ENCODE assay signal across 24 mouse cellular contexts in the genomic region with DNA sequence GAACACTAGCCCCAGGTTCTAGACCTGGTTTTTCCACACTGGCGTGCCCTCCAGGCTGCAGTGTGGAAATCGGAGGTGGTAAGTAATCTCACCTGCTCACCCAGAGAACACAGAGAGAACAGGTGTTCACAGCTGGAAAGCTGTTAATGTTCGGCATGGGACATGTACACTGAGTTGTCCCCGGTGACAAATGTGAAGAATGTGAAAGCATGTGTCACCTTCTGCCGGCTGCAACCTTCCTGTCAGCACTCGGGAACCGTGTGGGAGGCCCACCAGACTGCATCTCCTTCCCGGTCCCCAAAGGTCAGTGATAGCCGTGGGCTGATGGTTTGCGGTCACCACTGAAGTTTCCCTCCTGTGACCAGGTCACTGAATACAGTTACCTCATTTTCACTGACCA. TPM values are rescaled to one million over a fixed set of nuclear protein-coding genes. Genes with fewer than 3 reads are reported as not detected.
DNase-seq lines count a peak whose midpoint lies in the region; ATAC-seq and TF ChIP-seq lines count a peak whose summit lies in the region.
"Had no signal": no experiment of that assay in that cellular context is flagged by ENCODE, and none has a peak within 500 bp of the region (broad histone marks: within the 10 kb centered on the region; RNA-seq: fewer than 3 reads in every experiment).

No protein-coding gene starts in this region.

- intact Hi-C loops in heart, postnatal 25 days (cut with DNase I): no loop called here
- intact Hi-C loops in heart, postnatal 36 days (cut with DNase I): no loop called here

- no peak for ATAC-seq in heart, embryonic 13.5 days (ENCODE audit: extremely low read depth, insufficient number of reproducible peaks, low FRiP score, low TSS enrichment)
- no peak for ATAC-seq in heart, embryonic 11.5 days (replicated peaks; ENCODE audit: insufficient number of reproducible peaks, low FRiP score, low TSS enrichment)
- ATAC-seq in heart, embryonic 15.5 days (replicated peaks; ENCODE audit: insufficient number of reproducible peaks, insufficient read depth, low FRiP score, low read depth): peak; percentile 69; the same call in 1 of the 2 replicates
- ATAC-seq in heart, postnatal 0 days (ENCODE audit: insufficient read depth, low read depth): peak; percentile 83
- ATAC-seq: forebrain, embryonic 14.5 days had no signal

- H3K36me3 ChIP-seq in heart, embryonic 13.5 days: peaks cover 26% of the 10 kb centered on the region
- no peaks in the 10 kb centered on the region; the same call in 1 of the 2 replicates for H3K36me3 ChIP-seq in heart, embryonic 11.5 days (ENCODE audit: control insufficient read depth, insufficient read depth, low read length)
- H3K36me3 ChIP-seq in heart, embryonic 15.5 days: no peaks in the 10 kb centered on the region; the same call in 1 of the 2 replicates
- H3K36me3 ChIP-seq in heart, postnatal 0 days (replicated peaks; ENCODE audit: control insufficient read depth, insufficient read depth, low read length): peaks cover 21% of the 10 kb centered on the region
- H3K36me3 ChIP-seq: forebrain, embryonic 10.5 days; forebrain, embryonic 12.5 days had no signal

- H3K27ac ChIP-seq in heart, embryonic 13.5 days (replicated peaks): peak overlapping the region; percentile 30
- H3K27ac ChIP-seq in heart, embryonic 11.5 days (ENCODE audit: low read depth, low read length): no peak overlapping the region
- no peak overlapping the region; the same call in 1 of the 2 replicates for H3K27ac ChIP-seq in heart, embryonic 15.5 days
- H3K27ac ChIP-seq in heart, postnatal 0 days (ENCODE audit: low read depth): no peak overlapping the region
- H3K27ac ChIP-seq: embryonic facial prominence, embryonic 13.5 days; embryonic facial prominence, embryonic 15.5 days; forebrain, embryonic 10.5 days; forebrain, embryonic 12.5 days had no signal

- H3K4me2 ChIP-seq in heart, embryonic 13.5 days: no peak overlapping the region
- H3K4me2 ChIP-seq in heart, embryonic 11.5 days: no peak overlapping the region
- no peak overlapping the region for H3K4me2 ChIP-seq in heart, embryonic 15.5 days
- H3K4me2 ChIP-seq in heart, postnatal 0 days (ENCODE audit: low read depth, low read length): no peak overlapping the region
- H3K4me2 ChIP-seq: embryonic facial prominence, embryonic 13.5 days; embryonic facial prominence, embryonic 15.5 days; forebrain, embryonic 12.5 days had no signal

- no peaks in the 10 kb centered on the region for H3K27me3 ChIP-seq in heart, embryonic 13.5 days (replicated peaks)
- H3K27me3 ChIP-seq in heart, embryonic 11.5 days (ENCODE audit: control insufficient read depth, insufficient read depth, low read length): no peaks in the 10 kb centered on the region
- no peaks in the 10 kb centered on the region for H3K27me3 ChIP-seq in heart, embryonic 15.5 days
- H3K27me3 ChIP-seq in heart, postnatal 0 days (ENCODE audit: control insufficient read depth, insufficient read depth, low read length): no peaks in the 10 kb centered on the region
- H3K27me3 ChIP-seq: embryonic facial prominence, embryonic 13.5 days; embryonic facial prominence, embryonic 15.5 days; forebrain, embryonic 12.5 days had no signal

- H3K4me3 ChIP-seq in heart, embryonic 13.5 days: no peak overlapping the region
- no peak overlapping the region for H3K4me3 ChIP-seq in heart, embryonic 11.5 days (ENCODE audit: low read depth, low read length)
- H3K4me3 ChIP-seq in heart, embryonic 15.5 days: no peak overlapping the region
- no peak overlapping the region for H3K4me3 ChIP-seq in heart, postnatal 0 days (ENCODE audit: low read depth, low read length)
- H3K4me3 ChIP-seq: embryonic facial prominence, embryonic 13.5 days; embryonic facial prominence, embryonic 15.5 days; erythroblast, embryonic 14.5 days; forebrain, embryonic 10.5 days; forebrain, embryonic 12.5 days had no signal

- WGBS in heart, embryonic 13.5 days: 29% methylated on average over 10 of the region's 10 CpGs
- WGBS in heart, embryonic 11.5 days (ENCODE audit: insufficient replicate concordance): 37% methylated on average over 10 of the region's 10 CpGs
- WGBS in heart, embryonic 15.5 days: 32% methylated on average over 10 of the region's 10 CpGs
- WGBS in heart, postnatal 0 days: 31% methylated on average over 10 of the region's 10 CpGs

- no peaks in the 10 kb centered on the region for H3K9me3 ChIP-seq in heart, embryonic 13.5 days
- no peaks in the 10 kb centered on the region for H3K9me3 ChIP-seq in heart, embryonic 11.5 days (replicated peaks; ENCODE audit: control insufficient read depth, low read length)
- H3K9me3 ChIP-seq in heart, embryonic 15.5 days (replicated peaks): no peaks in the 10 kb centered on the region
- H3K9me3 ChIP-seq in heart, postnatal 0 days (replicated peaks; ENCODE audit: control insufficient read depth, low read length): no peaks in the 10 kb centered on the region
- H3K9me3 ChIP-seq: embryonic facial prominence, embryonic 13.5 days; embryonic facial prominence, embryonic 15.5 days; forebrain, embryonic 10.5 days; forebrain, embryonic 12.5 days had no signal

- H3K4me1 ChIP-seq in heart, embryonic 13.5 days: peaks cover 17% of the 10 kb centered on the region
- peaks cover 12% of the 10 kb centered on the region for H3K4me1 ChIP-seq in heart, embryonic 11.5 days (ENCODE audit: control insufficient read depth, insufficient read depth, low read length)
- H3K4me1 ChIP-seq in heart, embryonic 15.5 days (replicated peaks): peaks cover 15% of the 10 kb centered on the region
- H3K4me1 ChIP-seq in heart, postnatal 0 days (ENCODE audit: control insufficient read depth, insufficient read depth): peaks cover 4% of the 10 kb centered on the region; the same call in 1 of the 2 replicates
- H3K4me1 ChIP-seq: forebrain, embryonic 12.5 days had no signal

- no peak for DNase-seq in heart, postnatal 25 days (ENCODE audit: low spot score)
- peak; percentile 74 for DNase-seq in heart, postnatal 0 days (ENCODE audit: low spot score)
- no peak for DNase-seq in heart, adult 18-20 months
- DNase-seq in heart, postnatal 4 days: peak; percentile 52
- no peak for DNase-seq in heart, postnatal 36 days
- DNase-seq: adrenal gland, adult 2 months; adrenal gland, postnatal 10 days; adrenal gland, postnatal 25 days; cerebellum, adult 11 months; cerebellum, adult 18-20 months; cerebellum, adult 8-10 months; cerebellum, adult 9-11 months; cerebellum, postnatal 14 days; cerebellum, postnatal 36 days; embryo, embryonic 11 days had no signal

- no peak for TF ChIP-seq CTCF in heart, postnatal 0 days (IDR thresholded peaks at IDR 0.05; ENCODE audit: low read depth)

- TF ChIP-seq EP300 in heart, postnatal 0 days (IDR thresholded peaks at IDR 0.05; ENCODE audit: low read depth): peak; percentile 82

- no peak overlapping the region for H3K9ac ChIP-seq in heart, embryonic 13.5 days
- H3K9ac ChIP-seq in heart, embryonic 11.5 days (ENCODE audit: low read depth, low read length): no peak overlapping the region
- H3K9ac ChIP-seq in heart, embryonic 15.5 days: no peak overlapping the region
- no peak overlapping the region for H3K9ac ChIP-seq in heart, postnatal 0 days (replicated peaks; ENCODE audit: low read depth, low read length)
- H3K9ac ChIP-seq: embryonic facial prominence, embryonic 13.5 days; embryonic facial prominence, embryonic 15.5 days; forebrain, embryonic 12.5 days had no signal

RNA-seq across cellular contexts. Expression of gene P4ha2, which starts 32.4 kb away (rescaled TPM):
- 44.7 and 51.5 TPM in 2 replicates for polyA plus RNA-seq in heart, embryonic 13.5 days (2015; fragmentation: Nextera tagmentation; extraction: Ambion mirVana)
- 51.6 and 61.3 TPM in 2 replicates for polyA plus RNA-seq in heart, embryonic 11.5 days (2014; fragmentation: Nextera tagmentation; extraction: Ambion mirVana)
- 46.0 and 54.6 TPM in 2 replicates for polyA plus RNA-seq in heart, embryonic 15.5 days (2015; fragmentation: Nextera tagmentation; extraction: Ambion mirVana)
- 10 to 100 TPM; 56.6 to 61.7 TPM for total RNA-seq in heart, postnatal 25 days (2021)
- total RNA-seq in heart, postnatal 0 days (2014; rRNA removed; ENCODE audit: low replicate concordance): 49.0 and 67.2 TPM in 2 replicates
- 18.9 and 19.8 TPM in 2 replicates for polyA plus RNA-seq in heart, postnatal 0 days (2015; fragmentation: Nextera tagmentation; extraction: Ambion mirVana)
- total RNA-seq in heart, adult 18-20 months (2021): 10 to 100 TPM; 55.4 to 77.7 TPM
- total RNA-seq in heart, postnatal 4 days (2021): 10 to 100 TPM; 24.6 to 28.1 TPM
- total RNA-seq in heart, postnatal 36 days (2021): 10 to 100 TPM; 44.0 to 66.1 TPM
- polyA plus RNA-seq: erythroblast, embryonic 14.5 days had no signal

Comparison
In these comparisons a context has a peak if more than half of its experiments do, and no peak if none do; other contexts are left out.
1. ATAC-seq: peak in heart, embryonic 15.5 days (single experiment) and heart, postnatal 0 days (single experiment); none in heart, embryonic 13.5 days (single experiment) and heart, embryonic 11.5 days (single experiment).
2. DNase-seq: peak in heart, postnatal 0 days (single experiment) and heart, postnatal 4 days (single experiment); none in heart, postnatal 25 days (single experiment), heart, adult 18-20 months (0 of 2) and heart, postnatal 36 days (0 of 2).